Mouse (Mus musculus): ENCODE results near the gene Tmem208.
A peak's percentile ranks its signal among the peaks of the same experiment; 100 is the strongest.

Tmem208 gene

GRCm38 (mm10) chr8:105354549-105354948 lies 28.4 kb downstream of the Tmem208 start:
- no peak for DNase-seq (ENCODE audit: low spot score in 2 of 2)

- DNase-seq (ENCODE audit: low spot score in 2 of 2) = no peak
Observed at GRCm38 (mm10) chr8:105355179-105356024, 29.2 kb downstream of the Tmem208 start.

DNA sequence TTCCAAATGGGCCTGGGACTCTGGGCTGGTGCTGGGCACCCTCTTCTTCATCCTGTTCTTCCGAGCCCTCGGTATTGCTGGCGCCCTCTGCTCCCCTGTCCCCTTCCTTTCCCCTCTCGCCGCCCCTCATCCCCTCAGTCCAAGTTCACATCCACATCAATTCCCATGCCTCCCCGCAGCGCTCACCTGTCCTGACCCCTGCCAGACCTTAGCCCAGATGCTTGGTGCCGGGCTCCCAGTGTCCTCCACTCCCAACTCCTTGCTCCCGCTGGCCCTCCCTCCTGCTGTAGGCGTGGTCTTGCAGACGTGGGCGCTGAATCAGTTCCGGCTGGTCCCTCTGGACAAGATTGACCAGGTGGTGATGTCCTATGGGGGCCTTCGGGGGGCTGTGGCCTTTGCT lies 30.5 kb downstream of the Tmem208 start:
- no peak for DNase-seq (ENCODE audit: low spot score in 2 of 2)

DNA sequence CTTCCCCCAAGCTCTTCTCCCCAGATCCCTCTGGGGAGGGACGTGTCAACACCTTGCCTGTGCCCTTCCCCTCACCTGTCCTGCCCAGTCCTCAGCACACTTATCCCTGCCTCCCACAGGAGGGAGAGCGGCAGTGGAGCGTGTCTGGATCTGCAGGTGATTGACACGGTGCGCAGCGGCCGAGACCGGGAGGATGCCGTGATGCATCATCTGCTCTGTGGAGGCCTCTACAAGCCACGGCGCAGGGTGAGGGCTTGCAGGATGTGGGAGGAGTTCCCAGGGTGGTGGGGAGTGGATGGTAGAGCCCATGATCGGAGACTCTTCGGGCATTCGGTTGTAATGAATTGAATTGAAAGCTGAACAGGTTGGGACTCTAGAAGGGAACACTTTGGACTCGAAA lies 33.1 kb downstream of the Tmem208 start:
- no peak for DNase-seq (ENCODE audit: low spot score in 2 of 2)

GRCm38 (mm10) chr8:105359646-105360045 lies 33.5 kb downstream of the Tmem208 start:
- DNase-seq (ENCODE audit: low spot score in 2 of 2) = no peak

DNA sequence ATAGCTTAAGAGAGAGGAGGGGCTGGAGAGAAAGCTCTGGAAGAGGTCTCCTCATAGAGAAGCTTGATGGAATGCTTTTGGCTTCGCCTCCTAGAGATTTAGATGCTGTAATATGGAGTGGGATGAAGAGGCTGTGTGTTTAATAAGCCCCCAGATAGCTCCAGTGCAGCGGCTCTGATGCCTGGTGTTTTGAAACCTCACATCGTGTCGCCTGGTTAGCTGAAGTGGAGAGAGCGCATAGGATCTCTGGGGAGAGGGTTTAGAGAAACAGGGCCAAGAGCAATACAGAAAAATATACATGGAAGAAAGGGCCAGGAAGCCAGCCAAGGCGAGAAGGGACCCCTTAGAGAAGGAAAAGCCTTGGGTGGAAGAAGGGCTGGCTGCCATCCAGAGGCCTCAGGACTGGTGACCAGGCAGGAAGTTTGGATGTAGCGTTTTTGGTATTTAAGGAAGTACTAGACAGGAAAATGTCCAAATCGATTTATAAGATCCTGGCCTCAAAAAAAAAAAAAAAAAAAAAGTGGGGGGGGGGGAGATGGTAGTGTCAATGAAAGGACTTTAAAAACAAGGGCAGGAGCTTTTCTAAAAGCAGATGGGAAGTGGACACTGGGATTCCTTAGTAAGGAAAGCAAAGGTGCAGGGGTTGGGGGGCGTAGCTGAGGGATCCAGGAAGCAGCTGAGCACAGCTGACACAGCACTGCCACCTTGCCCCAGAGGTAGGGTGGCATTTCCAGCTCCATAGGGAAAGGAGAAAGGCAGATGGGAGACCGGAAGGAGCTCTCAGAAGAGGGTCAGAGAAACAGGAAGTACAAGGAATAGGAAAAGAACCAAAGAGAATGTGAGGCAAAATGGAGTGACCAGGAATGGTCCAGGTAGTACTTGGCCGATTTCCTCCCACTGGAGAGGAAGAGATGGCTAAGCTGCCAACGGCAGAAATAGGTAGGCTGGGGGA lies 35.9 kb downstream of the Tmem208 start:
- no peak for DNase-seq (ENCODE audit: low spot score in 2 of 2)

- no peak for DNase-seq (ENCODE audit: low spot score in 2 of 2)
Observed at GRCm38 (mm10) chr8:105367107-105367506, 41.0 kb downstream of the Tmem208 start.

DNA sequence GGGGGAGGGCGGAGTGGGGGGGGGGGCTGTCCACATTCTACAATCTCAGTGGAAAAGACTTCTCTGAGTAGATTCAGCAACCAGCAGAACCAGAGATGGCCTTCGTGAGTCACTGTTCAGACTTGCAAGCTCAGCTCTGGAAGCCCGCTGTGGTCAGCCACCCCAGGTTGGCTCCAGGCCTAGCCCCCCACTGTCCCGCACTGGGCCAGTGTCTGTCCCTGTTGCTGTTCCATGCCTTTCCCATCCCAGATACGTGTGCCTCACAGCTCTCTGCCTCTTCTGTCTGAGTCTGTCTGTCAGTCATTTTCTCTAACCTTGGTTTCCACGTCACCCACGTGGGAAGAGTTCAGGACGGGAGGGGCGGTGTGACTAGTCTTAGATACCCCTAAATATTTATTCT lies 46.3 kb downstream of the Tmem208 start:
- DNase-seq (ENCODE audit: low spot score in 2 of 2) = no peak

- DNase-seq (ENCODE audit: low spot score in 2 of 2) = no peak
Observed at GRCm38 (mm10) chr8:105373032-105373431, 46.9 kb downstream of the Tmem208 start, which contains the start of gene Plekhg4. TSS of gene Plekhg4 (plus strand) at chr8:105373274.

GRCm38 (mm10) chr8:105374513-105374966 lies 48.4 kb downstream of the Tmem208 start:
- no peak for DNase-seq (ENCODE audit: low spot score in 2 of 2)

- DNase-seq (ENCODE audit: low spot score in 2 of 2) = peak in 1 of 2 experiments; percentile 12
Observed at GRCm38 (mm10) chr8:105378673-105379072, 52.5 kb downstream of the Tmem208 start.

GRCm38 (mm10) chr8:105380308-105380707 lies 54.2 kb downstream of the Tmem208 start:
- no peak for DNase-seq (ENCODE audit: low spot score in 2 of 2)

GRCm38 (mm10) chr8:105384070-105384469 lies 57.9 kb downstream of the Tmem208 start:
- DNase-seq (ENCODE audit: low spot score in 2 of 2) = no peak

All from frontal cortex, postnatal 36 days (tissue).